Mouse (Mus musculus) erythroblast, embryonic 14.5 days (primary cell): ENCODE data around the gene Wwox. TPM values are rescaled to one million over a fixed set of nuclear protein-coding genes. Genes with fewer than 3 reads are reported as not detected.

ENCODE experiments used
- H3K27me3 ChIP-seq: 2 replicates; pipeline ENCODE4 v1.6.1; 2012; ENCODE audit warnings: inconsistent platforms; ENCODE audit not compliant: control insufficient read depth
- H3K36me3 ChIP-seq: 2 replicates; pipeline ENCODE4 v1.6.1; 2012; ENCODE audit warnings: mild to moderate bottlenecking, inconsistent platforms; ENCODE audit not compliant: control insufficient read depth
- H3K4me1 ChIP-seq: 2 replicates; pipeline ENCODE4 v1.6.1; 2012; ENCODE audit warnings: inconsistent platforms; ENCODE audit not compliant: control insufficient read depth
- H3K4me3 ChIP-seq: replicated peaks from 2 replicates; pipeline ENCODE3; 2012; ENCODE audit warnings: moderate library complexity, mild to moderate bottlenecking, inconsistent platforms
- H3K9me3 ChIP-seq: 2 replicates; pipeline ENCODE4 v1.6.1; 2012; ENCODE audit warnings: low read length, inconsistent platforms, mixed read lengths; ENCODE audit not compliant: control insufficient read depth
- GATA1 ChIP-seq: IDR thresholded peaks from 2 replicates; pipeline ENCODE4 v1.6.1; 2012; ENCODE audit warnings: low read length, inconsistent platforms, mixed read lengths
- TAL1 ChIP-seq: IDR thresholded peaks from 3 replicates; pipeline ENCODE4 v1.6.1; 2012; ENCODE audit warnings: low read length, inconsistent platforms, mixed read lengths
- polyA plus RNA-seq: library from polyadenylated mRNA; stranded (reverse); fragments of >175 nt; gene quantifications from 2 replicates; pipeline ENCODE4 v1.2.3, GENCODE M21; 2012

Wwox gene
- polyA plus RNA-seq, 1 experiment, result 0.18 TPM

DNA sequence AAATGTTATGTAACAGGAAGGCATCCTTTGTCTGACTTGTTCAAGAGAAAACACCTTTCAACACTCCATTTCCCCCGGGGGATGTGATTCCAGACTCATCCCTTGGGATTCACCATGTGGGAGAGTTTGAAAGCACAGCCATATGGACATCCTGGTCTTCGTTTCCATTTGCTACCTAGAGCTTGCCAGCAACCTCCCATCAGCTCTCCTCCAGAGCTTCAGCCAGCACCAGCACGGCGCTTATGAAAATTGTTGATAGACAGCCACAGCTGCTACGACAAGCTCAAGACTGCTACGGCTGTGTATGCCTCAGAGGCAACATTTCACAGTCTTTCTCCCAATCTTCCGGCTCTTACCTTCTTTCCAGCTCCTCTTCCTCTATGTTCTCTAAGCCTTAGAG lies 484.2 kb downstream of the Wwox start:
- H3K36me3 ChIP-seq, result no peaks in the 10 kb centered on the region
- no peaks in the 10 kb centered on the region for H3K9me3 ChIP-seq
- H3K27me3 ChIP-seq, result no peaks in the 10 kb centered on the region
- H3K4me1 ChIP-seq, result no peaks in the 10 kb centered on the region
- TF ChIP-seq GATA1, result no peak
- no peak for TF ChIP-seq TAL1
- H3K4me3 ChIP-seq, result no peak overlapping the region

DNA sequence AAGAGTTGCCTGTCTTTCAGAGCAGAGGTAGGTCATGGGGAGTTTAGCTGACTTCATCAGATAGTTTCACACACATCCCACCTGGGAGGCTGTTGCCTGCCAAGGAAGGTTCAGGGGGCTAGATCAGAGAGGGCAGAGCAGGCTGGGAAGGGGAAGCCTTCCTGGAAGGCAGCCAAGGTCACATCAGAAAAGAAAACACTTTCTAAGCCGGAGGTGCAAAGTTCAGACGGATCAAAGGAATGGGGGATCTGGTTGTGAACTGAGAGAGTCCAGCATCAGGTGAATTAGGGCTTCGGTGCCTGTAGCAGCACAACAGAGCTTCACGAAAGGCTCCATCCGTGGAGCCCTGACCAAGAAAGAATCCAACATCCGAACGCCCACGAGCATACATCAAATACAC lies 488.0 kb downstream of the Wwox start:
- H3K36me3 ChIP-seq, result no peaks in the 10 kb centered on the region
- H3K27me3 ChIP-seq, result no peaks in the 10 kb centered on the region
- peaks cover 2% of the 10 kb centered on the region; the same call in 1 of the 2 replicates for H3K4me1 ChIP-seq
- H3K4me3 ChIP-seq, result no peak overlapping the region
- TF ChIP-seq TAL1, result no peak
- TF ChIP-seq GATA1, result no peak
- no peaks in the 10 kb centered on the region for H3K9me3 ChIP-seq

DNA sequence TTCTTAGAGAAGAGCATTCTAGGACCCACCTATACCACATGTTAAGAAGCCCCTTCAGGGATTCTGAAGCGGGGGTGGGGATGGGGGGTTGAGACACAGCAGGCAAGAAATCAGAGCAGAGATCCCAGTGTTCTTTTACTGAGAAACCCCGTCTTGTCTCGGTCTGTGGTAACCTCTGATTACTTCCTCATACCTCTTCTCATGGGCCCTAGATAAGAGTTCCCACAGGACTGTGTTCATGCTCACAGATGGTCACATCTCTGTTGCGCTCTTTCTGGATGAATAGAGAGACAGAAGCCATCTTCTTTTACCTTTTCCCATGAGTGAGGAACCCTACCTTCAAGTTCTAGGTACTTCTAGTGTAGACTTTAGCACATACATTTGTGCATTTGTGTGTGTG lies 488.5 kb downstream of the Wwox start:
- Histone ChIP-seq H3K36me3 (no peaks in the 10 kb centered on the region), H3K4me1 (peaks cover 2% of the 10 kb centered on the region; the same call in 1 of the 2 replicates), H3K9me3 (no peaks in the 10 kb centered on the region), H3K4me3 (no peak overlapping the region), H3K27me3 (no peaks in the 10 kb centered on the region)
- no peak for TF ChIP-seq GATA1
- TF ChIP-seq TAL1, result no peak

DNA sequence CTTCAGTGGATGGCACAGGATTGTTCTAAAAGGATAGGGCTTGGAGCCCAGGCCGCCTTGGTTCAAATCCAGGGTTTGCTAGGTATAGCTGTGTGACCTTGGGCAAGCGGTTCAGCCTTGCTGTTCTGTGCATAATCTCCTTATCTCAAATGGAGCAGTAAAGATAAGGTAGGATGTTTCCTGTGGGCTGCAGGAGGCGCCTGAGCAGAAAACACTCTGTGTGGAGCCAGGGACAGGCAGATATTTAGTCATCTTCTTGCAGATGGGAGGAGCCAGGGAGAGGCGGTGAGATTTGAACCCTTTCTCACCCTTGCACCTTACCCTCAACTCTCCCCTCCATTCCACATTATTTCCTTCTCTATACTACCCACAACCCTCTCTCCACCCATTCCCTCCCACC lies 490.1 kb downstream of the Wwox start:
- Histone ChIP-seq H3K4me1 (peaks cover 2% of the 10 kb centered on the region; the same call in 1 of the 2 replicates), H3K36me3 (no peaks in the 10 kb centered on the region), H3K4me3 (no peak overlapping the region), H3K9me3 (no peaks in the 10 kb centered on the region), H3K27me3 (no peaks in the 10 kb centered on the region)
- no peak for TF ChIP-seq TAL1
- TF ChIP-seq GATA1, result no peak

DNA sequence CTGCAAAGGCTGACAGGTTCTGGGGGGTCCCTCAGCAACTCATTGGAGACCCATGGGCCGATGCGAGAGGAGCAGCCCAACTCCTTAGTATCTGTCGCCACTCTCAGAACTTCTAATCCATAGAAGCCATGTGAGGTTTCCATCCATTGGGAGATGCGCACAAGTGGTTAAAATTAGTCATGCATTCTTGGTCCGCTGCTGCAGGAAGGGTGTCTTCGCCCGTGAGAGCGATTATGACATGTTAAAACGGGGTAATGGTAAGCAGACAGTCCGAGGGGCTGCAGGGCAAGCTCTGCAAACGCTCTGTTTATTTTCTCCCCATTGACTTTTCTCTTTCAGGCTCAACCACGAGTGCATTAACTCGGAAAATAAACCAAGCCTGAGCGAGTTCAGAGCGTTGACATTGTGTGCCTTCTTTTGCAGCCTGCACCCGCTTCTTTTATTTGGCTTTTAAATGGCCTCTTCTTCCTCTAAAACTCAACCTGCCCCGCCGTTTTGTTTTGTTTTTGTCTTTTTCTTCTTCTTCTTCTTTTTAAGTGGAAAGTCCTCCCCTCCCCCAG lies 492.7 kb downstream of the Wwox start:
- H3K4me1 ChIP-seq, result peaks cover 2% of the 10 kb centered on the region; the same call in 1 of the 2 replicates
- TF ChIP-seq GATA1, result no peak
- H3K36me3 ChIP-seq, result no peaks in the 10 kb centered on the region
- H3K27me3 ChIP-seq, result no peaks in the 10 kb centered on the region
- no peaks in the 10 kb centered on the region for H3K9me3 ChIP-seq
- H3K4me3 ChIP-seq, result no peak overlapping the region

DNA sequence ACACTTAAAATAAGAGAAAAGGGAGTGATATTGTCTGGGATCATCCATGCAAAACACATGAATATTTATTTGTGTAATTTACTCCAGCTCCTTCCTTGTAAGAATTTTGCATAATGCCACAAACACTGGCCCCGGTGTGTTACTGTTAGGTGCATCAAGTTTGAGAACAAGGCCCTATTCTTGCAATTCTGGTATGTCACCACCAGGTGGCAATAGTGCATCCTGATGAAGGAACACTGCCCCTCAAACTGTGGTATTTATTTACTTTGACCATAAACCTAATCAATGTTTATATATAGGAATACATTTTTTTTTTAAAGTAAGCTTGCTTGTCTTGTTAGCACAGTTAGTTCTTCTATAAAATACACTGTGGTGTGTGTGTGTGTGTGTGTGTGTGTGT lies 493.8 kb downstream of the Wwox start:
- Histone ChIP-seq H3K4me1 (peaks cover 2% of the 10 kb centered on the region; the same call in 1 of the 2 replicates), H3K4me3 (no peak overlapping the region), H3K9me3 (no peaks in the 10 kb centered on the region), H3K36me3 (no peaks in the 10 kb centered on the region), H3K27me3 (no peaks in the 10 kb centered on the region)
- TF ChIP-seq GATA1 (no peak), TAL1 (no peak)

DNA sequence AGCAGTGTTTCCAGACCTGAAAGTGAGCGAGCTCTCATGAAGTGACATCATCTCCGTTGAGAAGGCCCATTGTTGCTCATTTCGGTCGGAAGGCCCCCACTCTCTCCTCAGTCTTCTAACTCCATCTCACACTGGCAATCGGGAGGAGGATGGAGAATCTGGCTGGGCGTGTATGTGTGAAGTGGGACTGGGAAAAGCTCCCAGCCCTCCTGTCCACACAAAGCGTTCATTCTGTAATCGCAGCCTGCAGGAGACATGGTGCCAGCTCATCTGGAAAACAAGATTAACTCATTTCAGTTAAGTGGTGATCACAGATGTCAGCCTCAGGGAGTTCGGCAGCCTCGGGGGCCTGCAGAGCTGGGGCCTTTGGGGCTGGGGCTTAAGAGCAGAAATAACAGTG lies 497.4 kb downstream of the Wwox start:
- H3K9me3 ChIP-seq, result no peaks in the 10 kb centered on the region
- no peaks in the 10 kb centered on the region for H3K4me1 ChIP-seq
- TF ChIP-seq TAL1 (no peak), GATA1 (no peak)
- H3K27me3 ChIP-seq, result no peaks in the 10 kb centered on the region
- H3K36me3 ChIP-seq, result no peaks in the 10 kb centered on the region
- no peak overlapping the region for H3K4me3 ChIP-seq

DNA sequence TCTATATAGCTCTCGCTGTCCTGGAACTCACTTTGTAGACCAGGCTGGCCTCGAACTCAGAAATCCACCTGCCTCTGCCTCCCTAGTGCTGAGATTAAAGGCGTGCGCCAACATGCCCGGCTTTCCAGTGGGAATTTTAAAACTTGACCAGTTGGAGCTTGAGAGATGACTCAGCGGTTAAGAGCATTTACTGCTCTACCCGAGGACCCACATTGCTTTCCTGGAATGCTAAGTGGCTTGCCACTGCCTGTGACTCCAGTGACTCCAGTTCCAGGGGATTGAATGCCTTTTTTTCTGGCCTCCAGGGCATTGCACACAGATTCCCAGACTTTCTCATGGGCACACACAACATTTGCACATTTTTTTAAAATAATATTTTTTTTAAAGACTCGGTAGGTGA lies 499.9 kb downstream of the Wwox start:
- H3K9me3 ChIP-seq, result no peaks in the 10 kb centered on the region
- no peak for TF ChIP-seq TAL1
- H3K27me3 ChIP-seq, result no peaks in the 10 kb centered on the region
- no peaks in the 10 kb centered on the region for H3K36me3 ChIP-seq
- no peaks in the 10 kb centered on the region for H3K4me1 ChIP-seq
- no peak overlapping the region for H3K4me3 ChIP-seq

DNA sequence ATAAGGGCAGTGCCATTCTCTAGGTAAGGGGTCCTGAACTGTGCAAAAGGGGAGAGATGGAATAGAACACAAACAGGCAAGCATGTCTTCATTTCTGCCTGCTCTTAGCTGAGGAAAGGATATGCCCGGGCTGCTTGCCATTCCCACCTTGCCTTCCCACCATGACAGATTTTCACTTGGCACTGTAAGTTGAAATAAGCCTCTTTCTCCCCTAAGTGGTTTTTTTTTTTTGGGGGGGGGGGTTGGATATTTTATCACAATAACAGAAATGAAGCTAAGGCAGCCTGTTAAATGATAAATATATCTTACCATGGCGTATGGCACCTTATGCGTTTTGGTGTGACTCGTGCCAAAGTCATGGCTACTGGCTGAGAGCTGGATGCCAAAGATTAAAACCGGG lies 501.6 kb downstream of the Wwox start:
- Histone ChIP-seq H3K36me3 (no peaks in the 10 kb centered on the region), H3K9me3 (no peaks in the 10 kb centered on the region), H3K4me1 (no peaks in the 10 kb centered on the region)

DNA sequence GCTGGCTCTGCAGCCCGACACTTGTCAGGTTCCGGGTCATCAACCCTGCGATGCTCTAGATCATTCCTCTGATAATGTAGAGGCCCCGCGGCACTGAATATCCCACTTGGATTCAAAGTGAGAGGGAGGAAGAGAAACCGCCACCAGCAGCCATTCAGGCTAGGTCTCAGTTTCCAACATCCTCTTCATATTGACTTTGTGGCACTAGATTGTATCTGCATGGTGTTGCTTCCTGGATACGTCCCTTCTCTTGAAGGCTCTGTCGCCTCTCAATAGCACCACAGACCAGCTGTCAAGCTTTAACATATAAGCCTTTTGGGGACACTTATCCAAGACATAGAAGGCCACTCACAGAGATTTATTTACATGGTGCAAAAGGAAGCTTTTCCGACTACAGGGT lies 502.2 kb downstream of the Wwox start:
- H3K27me3 ChIP-seq, result no peaks in the 10 kb centered on the region
- no peak overlapping the region for H3K4me3 ChIP-seq
- TF ChIP-seq GATA1 (no peak), TAL1 (no peak)
- no peaks in the 10 kb centered on the region for H3K9me3 ChIP-seq
- no peaks in the 10 kb centered on the region for H3K36me3 ChIP-seq
- H3K4me1 ChIP-seq, result no peaks in the 10 kb centered on the region

More for the DNA sequence above, 501.6 kb downstream of the Wwox start:
- no peak overlapping the region for H3K4me3 ChIP-seq
- TF ChIP-seq GATA1 (no peak), TAL1 (no peak)
- H3K27me3 ChIP-seq, result no peaks in the 10 kb centered on the region
